Mouse (Mus musculus): ENCODE results near the gene Ctss. TPM values are rescaled to one million over a fixed set of nuclear protein-coding genes. Genes with fewer than 3 reads are reported as not detected.

Gene Ctss
- polyA plus RNA-seq (2015; fragmentation: Nextera tagmentation; extraction: Ambion mirVana): 11.0 and 11.1 TPM in 2 replicates

GRCm38 (mm10) chr3:95526622-95527211, at the start of gene Ctss:
Gene Ctss (plus strand): TSS chr3:95526786.
- no peak within 1 kb of the TSS for H3K4me3 ChIP-seq (replicated peaks; ENCODE audit: low read length)
- no peak within 1 kb of the TSS for H3K9ac ChIP-seq (replicated peaks; ENCODE audit: low read depth, low read length)
- no peaks in the 10 kb centered on the region for H3K4me1 ChIP-seq (replicated peaks; ENCODE audit: control insufficient read depth, insufficient read depth, low read length)
- no peaks in the 10 kb centered on the region for H3K9me3 ChIP-seq (ENCODE audit: control insufficient read depth, low read length)
- H3K27me3 ChIP-seq (replicated peaks; ENCODE audit: control insufficient read depth, insufficient read depth, low read length): no peaks in the 10 kb centered on the region
- H3K36me3 ChIP-seq (ENCODE audit: control insufficient read depth, insufficient read depth): no peaks in the 10 kb centered on the region
- no peak within 1 kb of the TSS for H3K4me2 ChIP-seq (ENCODE audit: low read length)
- no peak for ATAC-seq
- H3K27ac ChIP-seq (ENCODE audit: low read length): no peak within 1 kb of the TSS
- WGBS: 90% methylated on average over 8 of the region's 8 CpGs

GRCm38 (mm10) chr3:95478966-95479365, 47.6 kb upstream of the Ctss start:
- Histone ChIP-seq H3K9ac (replicated peaks; ENCODE audit: low read depth, low read length) (no peak overlapping the region), H3K4me1 (replicated peaks; ENCODE audit: control insufficient read depth, insufficient read depth, low read length) (no peaks in the 10 kb centered on the region), H3K27me3 (replicated peaks; ENCODE audit: control insufficient read depth, insufficient read depth, low read length) (no peaks in the 10 kb centered on the region), H3K27ac (ENCODE audit: low read length) (no peak overlapping the region), H3K36me3 (ENCODE audit: control insufficient read depth, insufficient read depth) (peaks cover 28% of the 10 kb centered on the region), H3K4me2 (ENCODE audit: low read length) (no peak overlapping the region), H3K4me3 (replicated peaks; ENCODE audit: low read length) (no peak overlapping the region), H3K9me3 (ENCODE audit: control insufficient read depth, low read length) (no peaks in the 10 kb centered on the region)
- ATAC-seq: no peak
- WGBS: 100% methylated on average over 1 of the region's 1 CpGs

- no peaks in the 10 kb centered on the region for H3K27me3 ChIP-seq (replicated peaks; ENCODE audit: control insufficient read depth, insufficient read depth, low read length)
- no peak overlapping the region for H3K4me3 ChIP-seq (replicated peaks; ENCODE audit: low read length)
- H3K9ac ChIP-seq (replicated peaks; ENCODE audit: low read depth, low read length): no peak overlapping the region
- H3K4me2 ChIP-seq (ENCODE audit: low read length): no peak overlapping the region
- 90% methylated on average over 2 of the region's 2 CpGs for WGBS
- no peak for ATAC-seq
- no peaks in the 10 kb centered on the region for H3K4me1 ChIP-seq (replicated peaks; ENCODE audit: control insufficient read depth, insufficient read depth, low read length)
- no peak overlapping the region for H3K27ac ChIP-seq (ENCODE audit: low read length)
- H3K9me3 ChIP-seq (ENCODE audit: control insufficient read depth, low read length): no peaks in the 10 kb centered on the region
- peaks cover 29% of the 10 kb centered on the region for H3K36me3 ChIP-seq (ENCODE audit: control insufficient read depth, insufficient read depth)
Measured at GRCm38 (mm10) chr3:95486421-95486820, 40.2 kb upstream of the Ctss start.

GRCm38 (mm10) chr3:95488679-95489078, 37.9 kb upstream of the Ctss start:
- 86% methylated on average over 3 of the region's 3 CpGs for WGBS
- no peak overlapping the region for H3K4me3 ChIP-seq (replicated peaks; ENCODE audit: low read length)
- no peak overlapping the region for H3K4me2 ChIP-seq (ENCODE audit: low read length)
- H3K9ac ChIP-seq (replicated peaks; ENCODE audit: low read depth, low read length): no peak overlapping the region
- peaks cover 35% of the 10 kb centered on the region for H3K36me3 ChIP-seq (ENCODE audit: control insufficient read depth, insufficient read depth)
- H3K9me3 ChIP-seq (ENCODE audit: control insufficient read depth, low read length): no peaks in the 10 kb centered on the region
- no peak for ATAC-seq
- no peaks in the 10 kb centered on the region for H3K27me3 ChIP-seq (replicated peaks; ENCODE audit: control insufficient read depth, insufficient read depth, low read length)
- no peak overlapping the region for H3K27ac ChIP-seq (ENCODE audit: low read length)
- no peaks in the 10 kb centered on the region for H3K4me1 ChIP-seq (replicated peaks; ENCODE audit: control insufficient read depth, insufficient read depth, low read length)

- Histone ChIP-seq H3K9ac (replicated peaks; ENCODE audit: low read depth, low read length) (no peak overlapping the region), H3K36me3 (ENCODE audit: control insufficient read depth, insufficient read depth) (peaks cover 43% of the 10 kb centered on the region), H3K27ac (ENCODE audit: low read length) (no peak overlapping the region), H3K27me3 (replicated peaks; ENCODE audit: control insufficient read depth, insufficient read depth, low read length) (no peaks in the 10 kb centered on the region), H3K9me3 (ENCODE audit: control insufficient read depth, low read length) (no peaks in the 10 kb centered on the region), H3K4me3 (replicated peaks; ENCODE audit: low read length) (no peak overlapping the region), H3K4me2 (ENCODE audit: low read length) (no peak overlapping the region), H3K4me1 (replicated peaks; ENCODE audit: control insufficient read depth, insufficient read depth, low read length) (no peaks in the 10 kb centered on the region)
- WGBS: 94% methylated on average over 2 of the region's 2 CpGs
- ATAC-seq: no peak
Measured at GRCm38 (mm10) chr3:95490238-95490637, 36.3 kb upstream of the Ctss start.

- no peak overlapping the region for H3K4me3 ChIP-seq (replicated peaks; ENCODE audit: low read length)
- peaks cover 34% of the 10 kb centered on the region for H3K36me3 ChIP-seq (ENCODE audit: control insufficient read depth, insufficient read depth)
- no peak overlapping the region for H3K4me2 ChIP-seq (ENCODE audit: low read length)
- H3K9ac ChIP-seq (replicated peaks; ENCODE audit: low read depth, low read length): no peak overlapping the region
- no peak for ATAC-seq
- no peak overlapping the region for H3K27ac ChIP-seq (ENCODE audit: low read length)
- WGBS: 72% methylated on average over 6 of the region's 6 CpGs
- H3K27me3 ChIP-seq (replicated peaks; ENCODE audit: control insufficient read depth, insufficient read depth, low read length): no peaks in the 10 kb centered on the region
- H3K4me1 ChIP-seq (replicated peaks; ENCODE audit: control insufficient read depth, insufficient read depth, low read length): no peaks in the 10 kb centered on the region
- H3K9me3 ChIP-seq (ENCODE audit: control insufficient read depth, low read length): no peaks in the 10 kb centered on the region
Measured at GRCm38 (mm10) chr3:95494342-95494741, 32.2 kb upstream of the Ctss start.

- Histone ChIP-seq H3K27ac (ENCODE audit: low read length) (no peak overlapping the region), H3K4me3 (replicated peaks; ENCODE audit: low read length) (no peak overlapping the region), H3K4me2 (ENCODE audit: low read length) (no peak overlapping the region), H3K36me3 (ENCODE audit: control insufficient read depth, insufficient read depth) (peaks cover 19% of the 10 kb centered on the region), H3K9me3 (ENCODE audit: control insufficient read depth, low read length) (no peaks in the 10 kb centered on the region), H3K27me3 (replicated peaks; ENCODE audit: control insufficient read depth, insufficient read depth, low read length) (no peaks in the 10 kb centered on the region), H3K4me1 (replicated peaks; ENCODE audit: control insufficient read depth, insufficient read depth, low read length) (no peaks in the 10 kb centered on the region), H3K9ac (replicated peaks; ENCODE audit: low read depth, low read length) (no peak overlapping the region)
- 92% methylated on average over 2 of the region's 2 CpGs for WGBS
- no peak for ATAC-seq
Measured at GRCm38 (mm10) chr3:95498229-95498628, 28.4 kb upstream of the Ctss start.

- Histone ChIP-seq H3K27ac (ENCODE audit: low read length) (no peak within 1 kb of the TSS), H3K36me3 (ENCODE audit: control insufficient read depth, insufficient read depth) (peaks cover 13% of the 10 kb centered on the region), H3K4me3 (replicated peaks; ENCODE audit: low read length) (no peak within 1 kb of the TSS), H3K27me3 (replicated peaks; ENCODE audit: control insufficient read depth, insufficient read depth, low read length) (no peaks in the 10 kb centered on the region), H3K4me2 (ENCODE audit: low read length) (no peak within 1 kb of the TSS), H3K9me3 (ENCODE audit: control insufficient read depth, low read length) (no peaks in the 10 kb centered on the region), H3K4me1 (replicated peaks; ENCODE audit: control insufficient read depth, insufficient read depth, low read length) (no peaks in the 10 kb centered on the region), H3K9ac (replicated peaks; ENCODE audit: low read depth, low read length) (no peak within 1 kb of the TSS)
- no peak for ATAC-seq
- WGBS: 90% methylated on average over 7 of the region's 7 CpGs
Measured at GRCm38 (mm10) chr3:95499024-95499423, 27.6 kb upstream of the Ctss start, which contains the start of gene Ctsk. Gene Ctsk (plus strand): TSS chr3:95499256.

- WGBS: 77% methylated on average over 10 of the region's 10 CpGs
- no peak overlapping the region for H3K4me3 ChIP-seq (replicated peaks; ENCODE audit: low read length)
- no peak overlapping the region for H3K9ac ChIP-seq (replicated peaks; ENCODE audit: low read depth, low read length)
- no peaks in the 10 kb centered on the region for H3K4me1 ChIP-seq (replicated peaks; ENCODE audit: control insufficient read depth, insufficient read depth, low read length)
- H3K27me3 ChIP-seq (replicated peaks; ENCODE audit: control insufficient read depth, insufficient read depth, low read length): no peaks in the 10 kb centered on the region
- H3K36me3 ChIP-seq (ENCODE audit: control insufficient read depth, insufficient read depth): peaks cover 8% of the 10 kb centered on the region
- no peak overlapping the region for H3K27ac ChIP-seq (ENCODE audit: low read length)
- no peak overlapping the region for H3K4me2 ChIP-seq (ENCODE audit: low read length)
- H3K9me3 ChIP-seq (ENCODE audit: control insufficient read depth, low read length): no peaks in the 10 kb centered on the region
- no peak for ATAC-seq
Measured at GRCm38 (mm10) chr3:95499496-95500140, 27.0 kb upstream of the Ctss start.

All from forebrain, embryonic 16.5 days (tissue).